Mouse (Mus musculus) forebrain, postnatal 0 days (tissue): ENCODE measurements around the gene Arglu1. TPM values are rescaled to one million over a fixed set of nuclear protein-coding genes. Genes with fewer than 3 reads are reported as not detected.

Source experiments
- ATAC-seq: fragments of 200-750 bp; cut with Nextera tagmentation; 2 replicates; pipeline ENCODE4 v1.8.0; 2017; ENCODE audit warnings: mild to moderate bottlenecking, moderate library complexity
- DNase-seq: peaks from one replicate; pipeline ENCODE4 v3.0.0-alpha.2; 2015
- H3K27ac ChIP-seq: fragments of 300-500 bp; sonication (generic); 2 replicates; pipeline ENCODE4 v1.5.1; 2014; ENCODE audit warnings: low read depth, mild to moderate bottlenecking, antibody characterized with exemption, low read length, moderate library complexity, mixed read lengths
- H3K27me3 ChIP-seq: fragments of 300-500 bp; sonication (generic); 2 replicates; pipeline ENCODE4 v1.6.1; 2014; ENCODE audit warnings: mild to moderate bottlenecking, low read length, mixed read lengths; ENCODE audit not compliant: insufficient read depth
- H3K36me3 ChIP-seq: fragments of 300-500 bp; sonication (generic); 2 replicates; pipeline ENCODE4 v1.6.1; 2014; ENCODE audit warnings: mild to moderate bottlenecking, moderate library complexity; ENCODE audit not compliant: insufficient read depth
- H3K4me1 ChIP-seq: fragments of 300-500 bp; sonication (generic); 2 replicates; pipeline ENCODE4 v1.6.1; 2014; ENCODE audit warnings: antibody characterized with exemption; ENCODE audit not compliant: insufficient read depth
- H3K4me2 ChIP-seq: fragments of 300-500 bp; sonication (generic); 2 replicates; pipeline ENCODE4 v1.6.1; 2014; ENCODE audit warnings: low read depth, mild to moderate bottlenecking, moderate library complexity
- H3K4me3 ChIP-seq: fragments of 300-500 bp; sonication (generic); 2 replicates; pipeline ENCODE4 v1.5.1; 2014; ENCODE audit warnings: low read depth, low read length, mixed read lengths
- H3K9ac ChIP-seq: fragments of 300-500 bp; sonication (generic); 2 replicates; pipeline ENCODE4 v1.6.1; 2014; ENCODE audit warnings: mild to moderate bottlenecking
- H3K9me3 ChIP-seq: fragments of 300-500 bp; sonication (generic); 2 replicates; pipeline ENCODE4 v1.6.1; 2016; ENCODE audit warnings: low read length
- CTCF ChIP-seq: sonication (generic); IDR thresholded peaks from 2 replicates; pipeline ENCODE4 v1.5.1; 2016; ENCODE audit warnings: antibody characterized with exemption, control low read depth, low read depth
- WGBS: fragments of 180-500 bp; shearing (Covaris S2); extraction: QIAGEN DNeasy Blood & Tissue Kit; methylation state at CpG from one replicate; pipeline ENCODE4 v1.1.7; 2014; 5-methylcytosine and 5-hydroxymethylcytosine counted together
- polyA plus RNA-seq: library from polyadenylated mRNA; unstranded; fragments of >200 nt; fragmentation: Nextera tagmentation; extraction: Ambion mirVana; gene quantifications from 2 replicates; pipeline ENCODE4 v1.2.1, GENCODE M21; 2015
- total RNA-seq: library from RNA; depleted of rRNA; stranded (reverse); fragments of >200 nt; gene quantifications from 2 replicates; pipeline ENCODE4 v1.2.3, GENCODE M21; 2014

The Arglu1 gene
- total and polyA plus RNA-seq, 2 experiments from 2014 or later = 143 to 154 TPM

- Histone ChIP-seq H3K9me3 (no peaks in the 10 kb centered on the region), H3K4me1 (peaks cover 59% of the 10 kb centered on the region), H3K36me3 (0 out of 2 replicates have a peak, but pooled peaks cover 2% of the 10 kb centered on the region), H3K9ac (peak overlapping the region; percentile 87), H3K27me3 (no peaks in the 10 kb centered on the region), H3K27ac (peak overlapping the region; percentile 72), H3K4me3 (peak overlapping the region; percentile 93), H3K4me2 (peak overlapping the region; percentile 82)
- TF ChIP-seq CTCF = 0 out of 2 replicates have a peak, but pooled peaks have one; percentile 18
- no peak for ATAC-seq
- DNase-seq = no peak
- 19% methylated on average over 5 of the region's 5 CpGs for WGBS
Measured at GRCm38 (mm10) chr8:8653343-8653742, 37.0 kb downstream of the Arglu1 start.

DNA sequence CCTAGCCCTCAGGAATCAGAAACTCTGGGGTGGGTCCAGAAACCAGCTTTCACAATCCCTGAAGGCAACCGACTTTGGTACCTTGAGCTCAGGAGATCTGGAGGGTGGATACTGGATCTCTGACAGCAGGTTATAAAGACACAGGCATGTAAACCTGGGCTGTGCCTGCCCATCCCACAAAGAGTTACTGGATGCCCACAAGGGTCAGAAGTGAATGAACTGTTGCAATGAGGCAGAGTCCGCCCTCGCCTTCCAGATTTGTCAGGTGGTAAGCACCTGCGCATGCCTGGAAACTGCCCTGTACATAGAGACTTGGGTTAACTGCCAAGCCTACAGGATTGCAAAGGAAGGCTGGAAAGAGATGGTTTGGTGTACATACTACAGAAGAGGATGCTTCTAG lies 37.9 kb downstream of the Arglu1 start:
- 0 out of 2 replicates have a peak, but pooled peaks cover 2% of the 10 kb centered on the region for H3K36me3 ChIP-seq
- H3K9ac ChIP-seq = no peak overlapping the region
- H3K27me3 ChIP-seq = no peaks in the 10 kb centered on the region
- ATAC-seq = no peak
- no peak overlapping the region for H3K27ac ChIP-seq
- WGBS = 85% methylated on average over 4 of the region's 4 CpGs
- DNase-seq = no peak
- H3K4me3 ChIP-seq = no peak overlapping the region
- TF ChIP-seq CTCF = no peak
- peak overlapping the region; percentile 82 for H3K4me2 ChIP-seq
- no peaks in the 10 kb centered on the region for H3K9me3 ChIP-seq
- peaks cover 61% of the 10 kb centered on the region for H3K4me1 ChIP-seq

DNA sequence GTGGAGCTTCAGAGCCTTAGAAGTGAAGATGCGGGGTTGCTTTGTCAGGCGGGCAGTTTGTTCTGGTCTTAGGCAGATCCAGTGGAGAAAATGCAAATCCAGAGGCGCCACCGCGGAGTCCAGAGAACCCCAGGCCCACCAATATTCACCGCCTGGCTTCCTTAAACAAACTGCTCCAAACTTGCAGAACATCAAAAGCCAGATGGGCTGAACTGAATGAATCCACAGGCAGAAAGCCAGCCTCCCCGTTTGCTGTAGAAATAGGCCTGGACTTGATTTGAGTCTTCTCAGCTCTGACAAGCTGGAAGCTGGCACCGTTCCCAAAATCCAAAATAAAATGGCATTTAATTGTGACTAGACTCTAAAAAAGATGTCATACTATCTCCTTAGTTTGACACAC lies 40.4 kb downstream of the Arglu1 start:
- Histone ChIP-seq H3K4me1 (peaks cover 71% of the 10 kb centered on the region), H3K27me3 (no peaks in the 10 kb centered on the region), H3K27ac (peak overlapping the region; percentile 83), H3K4me2 (peak overlapping the region; percentile 82), H3K4me3 (peak overlapping the region; percentile 11), H3K36me3 (0 out of 2 replicates have a peak, but pooled peaks cover 2% of the 10 kb centered on the region), H3K9me3 (no peaks in the 10 kb centered on the region), H3K9ac (peak overlapping the region; percentile 33)
- peak; percentile 72 for ATAC-seq
- no peak for TF ChIP-seq CTCF
- 21% methylated on average over 8 of the region's 8 CpGs for WGBS
- DNase-seq = peak; percentile 91

DNA sequence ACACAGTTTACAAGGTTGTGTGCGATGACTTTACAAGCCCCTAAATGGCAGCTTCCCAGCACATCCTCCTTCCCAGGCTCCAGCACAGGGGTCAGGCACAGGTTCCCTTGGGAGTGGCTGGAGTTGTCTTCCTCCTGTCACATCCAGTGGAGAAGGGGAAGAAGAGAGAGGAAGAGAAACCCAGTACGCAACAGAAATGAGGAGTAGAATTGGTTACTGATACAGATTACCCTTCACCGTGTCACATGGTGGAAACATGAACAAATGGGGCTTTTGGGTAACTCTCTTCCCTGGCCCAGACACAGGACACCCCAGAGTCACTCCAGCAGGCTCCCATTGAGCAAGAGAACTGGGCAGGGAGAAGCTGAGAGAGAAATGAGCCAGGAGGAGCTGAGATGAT lies 40.8 kb downstream of the Arglu1 start:
- Histone ChIP-seq H3K9ac (peak overlapping the region; percentile 33), H3K4me2 (peak overlapping the region; percentile 82), H3K36me3 (0 out of 2 replicates have a peak, but pooled peaks cover 2% of the 10 kb centered on the region), H3K9me3 (no peaks in the 10 kb centered on the region), H3K27ac (peak overlapping the region; percentile 83), H3K4me1 (peaks cover 69% of the 10 kb centered on the region), H3K4me3 (peak overlapping the region; percentile 11; the same call in 1 of the 2 replicates), H3K27me3 (no peaks in the 10 kb centered on the region)
- WGBS = 58% methylated on average over 3 of the region's 3 CpGs
- no peak for TF ChIP-seq CTCF
- ATAC-seq (peak; percentile 62), DNase-seq (no peak)

GRCm38 (mm10) chr8:8648686-8649085 lies 41.6 kb downstream of the Arglu1 start:
- 41% methylated on average over 7 of the region's 7 CpGs for WGBS

DNA sequence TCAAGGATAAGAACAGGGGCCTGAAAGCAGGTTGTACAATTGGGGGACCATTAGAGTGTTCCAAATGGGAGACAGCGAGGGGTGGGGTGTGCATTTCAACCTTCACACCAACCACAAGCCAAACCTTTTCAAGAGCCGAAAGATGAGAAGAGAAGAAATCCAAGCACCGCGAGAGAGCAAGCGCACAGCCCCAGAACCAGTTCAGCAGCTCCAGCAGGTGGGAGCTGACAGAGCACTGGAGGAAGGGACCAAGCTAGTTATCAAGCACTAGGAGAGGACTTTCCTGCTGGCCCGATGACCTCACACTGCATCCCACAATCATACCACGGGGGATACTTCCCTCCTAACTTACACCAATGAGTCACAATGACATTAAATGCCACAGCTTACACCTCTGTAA lies 42.5 kb downstream of the Arglu1 start:
- H3K9ac ChIP-seq = no peak overlapping the region
- H3K27ac ChIP-seq = no peak overlapping the region; the same call in 1 of the 2 replicates
- TF ChIP-seq CTCF = no peak
- DNase-seq = no peak
- H3K9me3 ChIP-seq = no peaks in the 10 kb centered on the region
- no peaks in the 10 kb centered on the region for H3K27me3 ChIP-seq
- no peak overlapping the region for H3K4me3 ChIP-seq
- 46% methylated on average over 7 of the region's 7 CpGs for WGBS
- H3K4me1 ChIP-seq = peaks cover 63% of the 10 kb centered on the region
- no peak for ATAC-seq
- H3K36me3 ChIP-seq = 0 out of 2 replicates have a peak, but pooled peaks cover 2% of the 10 kb centered on the region
- H3K4me2 ChIP-seq = peak overlapping the region; percentile 16; the same call in 1 of the 2 replicates

More at GRCm38 (mm10) chr8:8648686-8649085, 41.6 kb downstream of the Arglu1 start:
- Histone ChIP-seq H3K27ac (peak overlapping the region; percentile 83), H3K9me3 (no peaks in the 10 kb centered on the region), H3K4me1 (peaks cover 69% of the 10 kb centered on the region), H3K27me3 (no peaks in the 10 kb centered on the region), H3K4me2 (no peak overlapping the region), H3K36me3 (0 out of 2 replicates have a peak, but pooled peaks cover 2% of the 10 kb centered on the region), H3K9ac (peak overlapping the region; percentile 2; the same call in 1 of the 2 replicates), H3K4me3 (no peak overlapping the region)
- TF ChIP-seq CTCF = no peak
- DNase-seq (no peak), ATAC-seq (no peak)

GRCm38 (mm10) chr8:8647319-8647718 lies 43.0 kb downstream of the Arglu1 start:
- ATAC-seq (peak; percentile 36; the same call in 1 of the 2 replicates), DNase-seq (peak; percentile 74)

More at GRCm38 (mm10) chr8:8647319-8647718, 43.0 kb downstream of the Arglu1 start:
- Histone ChIP-seq H3K27me3 (no peaks in the 10 kb centered on the region), H3K9ac (no peak overlapping the region), H3K4me2 (peak overlapping the region; percentile 19; the same call in 1 of the 2 replicates), H3K36me3 (0 out of 2 replicates have a peak, but pooled peaks cover 2% of the 10 kb centered on the region), H3K27ac (peak overlapping the region; percentile 52; the same call in 1 of the 2 replicates), H3K4me1 (peaks cover 58% of the 10 kb centered on the region), H3K9me3 (no peaks in the 10 kb centered on the region), H3K4me3 (no peak overlapping the region)
- peak; percentile 72 for TF ChIP-seq CTCF
- 27% methylated on average over 3 of the region's 3 CpGs for WGBS
